Mouse (Mus musculus): ENCODE data around the gene Zswim2.

- TF ChIP-seq HCFC1 (IDR thresholded peaks at IDR 0.05; ENCODE audit: borderline replicate concordance, insufficient read depth, low read length) (no peak), MAFK (IDR thresholded peaks at IDR 0.05; ENCODE audit: insufficient read depth, low read depth, low read length) (no peak), ZC3H11A (IDR thresholded peaks at IDR 0.05; ENCODE audit: borderline replicate concordance, low read depth, low read length) (no peak)
These were observed 11.4 kb downstream of the Zswim2 start for GRCm38 (mm10) chr2:83929478-83930088.

Data from ES-E14 (cell line).